16 mouse cellular contexts compared by ENCODE assay signal in the genomic region with DNA sequence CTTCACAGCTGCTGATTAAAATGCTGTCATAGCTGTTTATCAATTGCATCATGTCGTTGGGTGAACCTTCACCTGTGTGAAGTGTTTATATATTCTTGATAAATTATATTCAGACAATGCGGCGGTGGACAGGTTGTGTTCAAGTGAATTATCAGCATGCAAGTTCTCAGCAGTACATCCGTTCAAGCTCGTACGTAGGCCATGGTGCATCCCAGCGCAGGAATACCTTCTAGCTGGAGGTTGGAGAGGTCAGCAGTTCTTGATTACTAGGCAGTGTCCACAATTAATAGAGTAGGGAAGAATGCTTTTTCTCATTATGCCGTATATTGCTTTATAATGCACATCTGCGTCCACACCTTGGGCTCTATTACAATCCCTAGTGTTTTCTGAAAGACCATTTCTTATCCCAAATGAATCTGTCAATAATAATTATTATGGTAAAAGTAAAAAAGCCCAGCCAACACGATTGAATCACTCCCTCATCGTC.
A peak's percentile ranks its signal among the peaks of the same experiment; 100 is the strongest.
DNase-seq lines count a peak whose midpoint lies in the region; ATAC-seq and TF ChIP-seq lines count a peak whose summit lies in the region.
"Had no signal": no experiment of that assay in that cellular context is flagged by ENCODE, and none has a peak within 500 bp of the region (broad histone marks: within the 10 kb centered on the region; RNA-seq: fewer than 3 reads in every experiment).

No protein-coding gene starts in this region.

- no peak overlapping the region for H3K4me2 ChIP-seq in forebrain, embryonic 14.5 days (ENCODE audit: low read length)
- no peak overlapping the region for H3K4me2 ChIP-seq in hindbrain, embryonic 16.5 days (ENCODE audit: low read length)
- no peak overlapping the region for H3K4me2 ChIP-seq in neural tube, embryonic 12.5 days (replicated peaks)
- H3K4me2 ChIP-seq: embryonic facial prominence, embryonic 12.5 days; heart, embryonic 13.5 days; liver, embryonic 13.5 days; lung, embryonic 15.5 days had no signal

- no peaks in the 10 kb centered on the region for H3K27me3 ChIP-seq in forebrain, embryonic 14.5 days (replicated peaks; ENCODE audit: control insufficient read depth, insufficient read depth, low read length)
- no peaks in the 10 kb centered on the region for H3K27me3 ChIP-seq in hindbrain, embryonic 16.5 days (replicated peaks; ENCODE audit: control insufficient read depth, insufficient read depth, low read length)
- H3K27me3 ChIP-seq in neural tube, embryonic 12.5 days (replicated peaks): no peaks in the 10 kb centered on the region
- H3K27me3 ChIP-seq: embryonic facial prominence, embryonic 12.5 days; heart, embryonic 13.5 days; liver, embryonic 13.5 days; lung, embryonic 15.5 days had no signal

- peak; percentile 25 for DNase-seq in brain, embryonic 14.5 days (ENCODE audit: low read depth)
- DNase-seq in forebrain, embryonic 14.5 days (ENCODE audit: low spot score): no peak
- no peak for DNase-seq in left cerebral cortex, adult 8-10 months (ENCODE audit: low spot score in 2 of 2)
- DNase-seq in right cerebral cortex, postnatal 14 days: no peak
- DNase-seq: cerebellum, adult 11-12 months; heart, postnatal 36 days; kidney, adult 11 months; liver, embryonic 13.5 days had no signal

- H3K9ac ChIP-seq in forebrain, embryonic 14.5 days (ENCODE audit: low read length): no peak overlapping the region
- no peak overlapping the region for H3K9ac ChIP-seq in hindbrain, embryonic 16.5 days (ENCODE audit: low read depth, low read length)
- H3K9ac ChIP-seq in neural tube, embryonic 12.5 days: no peak overlapping the region
- H3K9ac ChIP-seq: embryonic facial prominence, embryonic 12.5 days; heart, embryonic 13.5 days; liver, embryonic 13.5 days; lung, embryonic 15.5 days had no signal

- ATAC-seq in forebrain, embryonic 14.5 days: peak; percentile 22; the same call in 1 of the 2 replicates
- 0 out of 2 replicates have a peak, but pooled peaks have one; percentile 3 for ATAC-seq in hindbrain, embryonic 16.5 days
- ATAC-seq in neural tube, embryonic 12.5 days (ENCODE audit: low FRiP score, low read depth): peak; percentile 57
- ATAC-seq in cerebellum, adult (ENCODE audit: insufficient number of reproducible peaks, low FRiP score, low TSS enrichment): no peak

- TF ChIP-seq POLR2A in brain, embryonic 14.5 days (IDR thresholded peaks at IDR 0.05; ENCODE audit: borderline replicate concordance, extremely low read depth, insufficient read depth, insufficient read length, poor library complexity, severe bottlenecking): no peak

- H3K4me1 ChIP-seq in forebrain, embryonic 14.5 days (ENCODE audit: control insufficient read depth, insufficient read depth, low read length): peaks cover 14% of the 10 kb centered on the region
- peaks cover 11% of the 10 kb centered on the region for H3K4me1 ChIP-seq in hindbrain, embryonic 16.5 days (ENCODE audit: control insufficient read depth, insufficient read depth, low read depth, low read length)
- peaks cover 7% of the 10 kb centered on the region for H3K4me1 ChIP-seq in neural tube, embryonic 12.5 days
- H3K4me1 ChIP-seq: embryonic facial prominence, embryonic 12.5 days; heart, embryonic 13.5 days; liver, embryonic 13.5 days; lung, embryonic 15.5 days had no signal

- H3K36me3 ChIP-seq in forebrain, embryonic 14.5 days (ENCODE audit: control insufficient read depth, insufficient read depth, low read length): no peaks in the 10 kb centered on the region
- H3K36me3 ChIP-seq in hindbrain, embryonic 16.5 days (ENCODE audit: control insufficient read depth, insufficient read depth, low read length): no peaks in the 10 kb centered on the region
- H3K36me3 ChIP-seq in neural tube, embryonic 12.5 days: no peaks in the 10 kb centered on the region
- H3K36me3 ChIP-seq: embryonic facial prominence, embryonic 12.5 days; heart, embryonic 13.5 days; liver, embryonic 13.5 days; lung, embryonic 15.5 days had no signal

- no peaks in the 10 kb centered on the region for H3K9me3 ChIP-seq in forebrain, embryonic 14.5 days (replicated peaks; ENCODE audit: control insufficient read depth, low read length)
- H3K9me3 ChIP-seq in hindbrain, embryonic 16.5 days (ENCODE audit: control insufficient read depth, low read length): no peaks in the 10 kb centered on the region
- no peaks in the 10 kb centered on the region for H3K9me3 ChIP-seq in neural tube, embryonic 12.5 days
- H3K9me3 ChIP-seq: embryonic facial prominence, embryonic 12.5 days; heart, embryonic 13.5 days; liver, embryonic 13.5 days; lung, embryonic 15.5 days had no signal

- H3K4me3 ChIP-seq in forebrain, embryonic 14.5 days (ENCODE audit: low read depth, low read length): no peak overlapping the region
- no peak overlapping the region for H3K4me3 ChIP-seq in hindbrain, embryonic 16.5 days (ENCODE audit: low read length)
- H3K4me3 ChIP-seq in neural tube, embryonic 12.5 days: no peak overlapping the region
- H3K4me3 ChIP-seq: embryonic facial prominence, embryonic 12.5 days; heart, embryonic 13.5 days; left cerebral cortex, adult 2 months; liver, embryonic 13.5 days; lung, embryonic 15.5 days had no signal

- TF ChIP-seq CTCF in brain, embryonic 14.5 days (IDR thresholded peaks at IDR 0.05; ENCODE audit: borderline replicate concordance, extremely low read depth, insufficient read depth, insufficient read length): no peak

- WGBS in forebrain, embryonic 14.5 days: 85% methylated on average over 11 of the region's 11 CpGs
- WGBS in hindbrain, embryonic 16.5 days: 51% methylated on average over 11 of the region's 11 CpGs
- 62% methylated on average over 11 of the region's 11 CpGs for WGBS in neural tube, embryonic 12.5 days

- 0 out of 2 replicates have a peak overlapping the region, but pooled peaks have one; percentile 14 for H3K27ac ChIP-seq in forebrain, embryonic 14.5 days (ENCODE audit: low read depth, low read length)
- peak overlapping the region; percentile 56; the same call in 1 of the 2 replicates for H3K27ac ChIP-seq in hindbrain, embryonic 16.5 days (ENCODE audit: low read depth, low read length)
- no peak overlapping the region for H3K27ac ChIP-seq in neural tube, embryonic 12.5 days
- H3K27ac ChIP-seq: embryonic facial prominence, embryonic 12.5 days; heart, embryonic 13.5 days; kidney, postnatal 0 days; left cerebral cortex, adult 2 months; liver, embryonic 13.5 days; lung, embryonic 15.5 days had no signal
